Mouse (Mus musculus): ENCODE data around the gene Cnot2. TPM values are rescaled to one million over a fixed set of nuclear protein-coding genes. Genes with fewer than 3 reads are reported as not detected.

Cnot2 gene
- polyA plus RNA-seq, 1 experiment from 2014 or later: 124 TPM

GRCm38 (mm10) chr10:116468094-116468493 lies 113.2 kb downstream of the Cnot2 start:
- Histone ChIP-seq H3K9me3 (no peaks in the 10 kb centered on the region), H3K36me3 (replicated peaks) (peaks cover under 1% of the 10 kb centered on the region), H3K4me3 (no peak overlapping the region), H3K27me3 (replicated peaks; ENCODE audit: low read depth, poor library complexity, severe bottlenecking) (peaks cover 9% of the 10 kb centered on the region; the same call in 1 of the 2 replicates), H3K27ac (replicated peaks) (no peak overlapping the region), H3K4me1 (peaks cover 12% of the 10 kb centered on the region)
- 79% methylated on average over 5 of the region's 5 CpGs for WGBS
- no peak for DNase-seq (ENCODE audit: low spot score)

- Histone ChIP-seq H3K36me3 (replicated peaks) (peaks cover 8% of the 10 kb centered on the region), H3K27ac (replicated peaks) (no peak overlapping the region)
- WGBS: 92% methylated on average over 12 of the region's 12 CpGs
Observed at GRCm38 (mm10) chr10:116463753-116464345, 117.5 kb downstream of the Cnot2 start.

GRCm38 (mm10) chr10:116461443-116461842 lies 119.9 kb downstream of the Cnot2 start:
- H3K27ac ChIP-seq (replicated peaks): no peak overlapping the region
- peaks cover 4% of the 10 kb centered on the region; the same call in 1 of the 2 replicates for H3K9me3 ChIP-seq
- H3K4me3 ChIP-seq: no peak overlapping the region
- H3K4me1 ChIP-seq: no peaks in the 10 kb centered on the region
- 92% methylated on average over 9 of the region's 9 CpGs for WGBS
- DNase-seq (ENCODE audit: low spot score): no peak
- no peaks in the 10 kb centered on the region for H3K27me3 ChIP-seq (replicated peaks; ENCODE audit: low read depth, poor library complexity, severe bottlenecking)
- H3K36me3 ChIP-seq (replicated peaks): peaks cover 13% of the 10 kb centered on the region

More at GRCm38 (mm10) chr10:116463753-116464345, 117.5 kb downstream of the Cnot2 start:
- DNase-seq (ENCODE audit: low spot score): no peak
- Histone ChIP-seq H3K4me3 (no peak overlapping the region), H3K9me3 (no peaks in the 10 kb centered on the region), H3K4me1 (no peaks in the 10 kb centered on the region), H3K27me3 (replicated peaks; ENCODE audit: low read depth, poor library complexity, severe bottlenecking) (no peaks in the 10 kb centered on the region)

- H3K4me3 ChIP-seq: no peak overlapping the region
- H3K27ac ChIP-seq (replicated peaks): no peak overlapping the region
- H3K36me3 ChIP-seq (replicated peaks): peaks cover 20% of the 10 kb centered on the region
- WGBS: 95% methylated on average over 9 of the region's 9 CpGs
- no peaks in the 10 kb centered on the region for H3K27me3 ChIP-seq (replicated peaks; ENCODE audit: low read depth, poor library complexity, severe bottlenecking)
- H3K9me3 ChIP-seq: peaks cover 5% of the 10 kb centered on the region; the same call in 1 of the 2 replicates
- no peak for DNase-seq (ENCODE audit: low spot score)
- H3K4me1 ChIP-seq: no peaks in the 10 kb centered on the region
Observed at GRCm38 (mm10) chr10:116458786-116459185, 122.5 kb downstream of the Cnot2 start.

- 92% methylated on average over 7 of the region's 7 CpGs for WGBS
- H3K4me1 ChIP-seq: 0 out of 2 replicates have a peak, but pooled peaks cover 3% of the 10 kb centered on the region
- DNase-seq (ENCODE audit: low spot score): peak; percentile 6
- H3K36me3 ChIP-seq (replicated peaks): peaks cover 16% of the 10 kb centered on the region
- H3K4me3 ChIP-seq: no peak overlapping the region
- H3K27me3 ChIP-seq (replicated peaks; ENCODE audit: low read depth, poor library complexity, severe bottlenecking): no peaks in the 10 kb centered on the region
- no peak overlapping the region for H3K27ac ChIP-seq (replicated peaks)
- H3K9me3 ChIP-seq: peaks cover 9% of the 10 kb centered on the region; the same call in 1 of the 2 replicates
Observed at GRCm38 (mm10) chr10:116452771-116453170, 128.5 kb downstream of the Cnot2 start.

GRCm38 (mm10) chr10:116450621-116451020 lies 130.7 kb downstream of the Cnot2 start:
- DNase-seq (ENCODE audit: low spot score): peak; percentile 7
- Histone ChIP-seq H3K4me1 (0 out of 2 replicates have a peak, but pooled peaks cover 3% of the 10 kb centered on the region), H3K4me3 (no peak overlapping the region), H3K27me3 (replicated peaks; ENCODE audit: low read depth, poor library complexity, severe bottlenecking) (no peaks in the 10 kb centered on the region), H3K9me3 (peaks cover 4% of the 10 kb centered on the region; the same call in 1 of the 2 replicates), H3K27ac (replicated peaks) (no peak overlapping the region), H3K36me3 (replicated peaks) (peaks cover 8% of the 10 kb centered on the region; the same call in 1 of the 2 replicates)
- WGBS: 77% methylated on average over 9 of the region's 9 CpGs

GRCm38 (mm10) chr10:116448166-116448565 lies 133.1 kb downstream of the Cnot2 start:
- Histone ChIP-seq H3K27ac (replicated peaks) (no peak overlapping the region), H3K9me3 (peaks cover 4% of the 10 kb centered on the region; the same call in 1 of the 2 replicates), H3K4me1 (0 out of 2 replicates have a peak, but pooled peaks cover 3% of the 10 kb centered on the region), H3K36me3 (replicated peaks) (peaks cover 17% of the 10 kb centered on the region), H3K4me3 (no peak overlapping the region), H3K27me3 (replicated peaks; ENCODE audit: low read depth, poor library complexity, severe bottlenecking) (no peaks in the 10 kb centered on the region)
- peak; percentile 5 for DNase-seq (ENCODE audit: low spot score)
- WGBS: 95% methylated on average over 12 of the region's 12 CpGs

GRCm38 (mm10) chr10:116447176-116447575 lies 134.1 kb downstream of the Cnot2 start:
- Histone ChIP-seq H3K4me3 (no peak overlapping the region), H3K27me3 (replicated peaks; ENCODE audit: low read depth, poor library complexity, severe bottlenecking) (no peaks in the 10 kb centered on the region), H3K36me3 (replicated peaks) (peaks cover 13% of the 10 kb centered on the region), H3K4me1 (0 out of 2 replicates have a peak, but pooled peaks cover 3% of the 10 kb centered on the region), H3K9me3 (no peaks in the 10 kb centered on the region), H3K27ac (replicated peaks) (no peak overlapping the region)
- 77% methylated on average over 9 of the region's 9 CpGs for WGBS
- peak; percentile 11 for DNase-seq (ENCODE audit: low spot score)

- H3K36me3 ChIP-seq (replicated peaks): peaks cover 13% of the 10 kb centered on the region
- H3K4me3 ChIP-seq: no peak overlapping the region
- no peak overlapping the region for H3K27ac ChIP-seq (replicated peaks)
- 95% methylated on average over 11 of the region's 12 CpGs for WGBS
- no peaks in the 10 kb centered on the region for H3K27me3 ChIP-seq (replicated peaks; ENCODE audit: low read depth, poor library complexity, severe bottlenecking)
- no peak for DNase-seq (ENCODE audit: low spot score)
- no peaks in the 10 kb centered on the region for H3K9me3 ChIP-seq
- H3K4me1 ChIP-seq: 0 out of 2 replicates have a peak, but pooled peaks cover 3% of the 10 kb centered on the region
Observed at GRCm38 (mm10) chr10:116446040-116446439, 135.3 kb downstream of the Cnot2 start.

- Histone ChIP-seq H3K4me3 (no peak overlapping the region), H3K9me3 (no peaks in the 10 kb centered on the region), H3K27me3 (replicated peaks; ENCODE audit: low read depth, poor library complexity, severe bottlenecking) (no peaks in the 10 kb centered on the region), H3K36me3 (replicated peaks) (peaks cover 13% of the 10 kb centered on the region), H3K27ac (replicated peaks) (no peak overlapping the region), H3K4me1 (no peaks in the 10 kb centered on the region)
- WGBS: 94% methylated on average over 8 of the region's 8 CpGs
- DNase-seq (ENCODE audit: low spot score): no peak
Observed at GRCm38 (mm10) chr10:116444826-116445225, 136.5 kb downstream of the Cnot2 start.

GRCm38 (mm10) chr10:116444371-116444770 lies 136.9 kb downstream of the Cnot2 start:
- Histone ChIP-seq H3K4me1 (no peaks in the 10 kb centered on the region), H3K36me3 (replicated peaks) (peaks cover 14% of the 10 kb centered on the region), H3K4me3 (no peak overlapping the region), H3K27me3 (replicated peaks; ENCODE audit: low read depth, poor library complexity, severe bottlenecking) (no peaks in the 10 kb centered on the region), H3K9me3 (peaks cover under 1% of the 10 kb centered on the region; the same call in 1 of the 2 replicates), H3K27ac (replicated peaks) (no peak overlapping the region)
- 94% methylated on average over 10 of the region's 10 CpGs for WGBS
- DNase-seq (ENCODE audit: low spot score): no peak

- Histone ChIP-seq H3K27ac (replicated peaks) (no peak overlapping the region), H3K36me3 (replicated peaks) (peaks cover 26% of the 10 kb centered on the region), H3K9me3 (peaks cover 11% of the 10 kb centered on the region), H3K4me3 (no peak overlapping the region), H3K4me1 (no peaks in the 10 kb centered on the region), H3K27me3 (replicated peaks; ENCODE audit: low read depth, poor library complexity, severe bottlenecking) (no peaks in the 10 kb centered on the region)
- 94% methylated on average over 7 of the region's 7 CpGs for WGBS
- DNase-seq (ENCODE audit: low spot score): no peak
Observed at GRCm38 (mm10) chr10:116440946-116441345, 140.4 kb downstream of the Cnot2 start.

GRCm38 (mm10) chr10:116440088-116440487 lies 141.2 kb downstream of the Cnot2 start:
- DNase-seq (ENCODE audit: low spot score): no peak
- Histone ChIP-seq H3K4me3 (no peak overlapping the region), H3K27me3 (replicated peaks; ENCODE audit: low read depth, poor library complexity, severe bottlenecking) (no peaks in the 10 kb centered on the region), H3K9me3 (peaks cover 11% of the 10 kb centered on the region), H3K27ac (replicated peaks) (no peak overlapping the region), H3K36me3 (replicated peaks) (peaks cover 25% of the 10 kb centered on the region), H3K4me1 (no peaks in the 10 kb centered on the region)
- 90% methylated on average over 10 of the region's 10 CpGs for WGBS

Measured in embryonic facial prominence, embryonic 10.5 days (tissue).